11 mouse cellular contexts compared by ENCODE assay signal in genomic region chr6:128078508-128078907, GRCm38 (mm10).
DNase-seq lines count a peak whose midpoint lies in the region; ATAC-seq and TF ChIP-seq lines count a peak whose summit lies in the region.
"Had no signal": no experiment of that assay in that cellular context is flagged by ENCODE, and none has a peak within 500 bp of the region (broad histone marks: within the 10 kb centered on the region; RNA-seq: fewer than 3 reads in every experiment).

No protein-coding gene starts in this region.

- no peak overlapping the region for H3K4me3 ChIP-seq in heart, adult 2 months
- no peak overlapping the region for H3K4me3 ChIP-seq in neural tube, embryonic 15.5 days (replicated peaks)
- H3K4me3 ChIP-seq in limb, embryonic 10.5 days: no peak overlapping the region
- H3K4me3 ChIP-seq: forebrain, embryonic 10.5 days had no signal

- peak; percentile 49 to 51 for DNase-seq in heart, adult 2 months
- DNase-seq in heart, adult 8-10 months (ENCODE audit: low spot score): no peak
- peak; percentile 55 for DNase-seq in neural tube, embryonic 10.5 days (ENCODE audit: extremely low spot score, low spot score)
- peak; percentile 60 for DNase-seq in limb, embryonic 10.5 days (ENCODE audit: low spot score)
- no peak for DNase-seq in thymus, postnatal 36 days
- DNase-seq in urinary bladder, adult 2 months (ENCODE audit: low spot score): no peak
- DNase-seq: thymus, adult 2 months had no signal

- TF ChIP-seq EP300 in heart, adult 2 months (IDR thresholded peaks at IDR 0.05; ENCODE audit: insufficient read depth, low read depth, low read length): no peak

- no peaks in the 10 kb centered on the region for H3K36me3 ChIP-seq in heart, adult 2 months (ENCODE audit: control insufficient read depth, insufficient read depth, low read length)
- no peaks in the 10 kb centered on the region for H3K36me3 ChIP-seq in neural tube, embryonic 15.5 days
- peaks cover 12% of the 10 kb centered on the region for H3K36me3 ChIP-seq in limb, embryonic 10.5 days
- H3K36me3 ChIP-seq: forebrain, embryonic 10.5 days had no signal

- intact Hi-C loops in heart, adult 2 months (cut with DNase I): no loop called here

- H3K4me1 ChIP-seq in heart, adult 2 months (ENCODE audit: control insufficient read depth, insufficient read depth, low read length): peaks cover 18% of the 10 kb centered on the region
- H3K4me1 ChIP-seq in neural tube, embryonic 15.5 days: peaks cover 33% of the 10 kb centered on the region
- H3K4me1 ChIP-seq in limb, embryonic 10.5 days: peaks cover 79% of the 10 kb centered on the region

- no peak overlapping the region for H3K4me2 ChIP-seq in neural tube, embryonic 15.5 days
- H3K4me2 ChIP-seq: hindbrain, embryonic 14.5 days had no signal

- H3K27ac ChIP-seq in heart, adult 2 months: no peak overlapping the region
- no peak overlapping the region for H3K27ac ChIP-seq in neural tube, embryonic 15.5 days (replicated peaks)
- H3K27ac ChIP-seq in limb, embryonic 10.5 days: peak overlapping the region; percentile 72
- H3K27ac ChIP-seq: forebrain, embryonic 10.5 days; hindbrain, embryonic 14.5 days had no signal

- no peak for TF ChIP-seq POLR2A in heart, adult 2 months (IDR thresholded peaks at IDR 0.05; ENCODE audit: insufficient read depth, low read depth, low read length)

- H3K27me3 ChIP-seq in heart, adult 2 months (ENCODE audit: control insufficient read depth, insufficient read depth, low read length): no peaks in the 10 kb centered on the region
- H3K27me3 ChIP-seq in neural tube, embryonic 15.5 days (replicated peaks): no peaks in the 10 kb centered on the region
- no peaks in the 10 kb centered on the region for H3K27me3 ChIP-seq in limb, embryonic 10.5 days (ENCODE audit: low read depth, poor library complexity, severe bottlenecking)

- TF ChIP-seq CTCF in heart, adult 2 months (IDR thresholded peaks at IDR 0.05): no peak

- H3K9me3 ChIP-seq in neural tube, embryonic 15.5 days (replicated peaks): no peaks in the 10 kb centered on the region
- H3K9me3 ChIP-seq in limb, embryonic 10.5 days (replicated peaks): no peaks in the 10 kb centered on the region
- H3K9me3 ChIP-seq: forebrain, embryonic 10.5 days had no signal

- no peak overlapping the region for H3K9ac ChIP-seq in heart, adult 2 months (ENCODE audit: low read depth, low read length)
- H3K9ac ChIP-seq in neural tube, embryonic 15.5 days (replicated peaks): no peak overlapping the region
- H3K9ac ChIP-seq: hindbrain, embryonic 14.5 days had no signal

- H3K79me2 ChIP-seq in heart, adult 2 months (replicated peaks; ENCODE audit: control insufficient read depth, insufficient read depth, low read length): peaks cover 2% of the 10 kb centered on the region; the same call in 1 of the 2 replicates

- ATAC-seq in neural tube, embryonic 15.5 days (ENCODE audit: low FRiP score): no peak
- ATAC-seq in inflammation-experienced regulatory T-cells, adult 6 months: no peak

- WGBS in heart, adult 2 months: 51% methylated on average over 4 of the region's 4 CpGs
- WGBS in neural tube, embryonic 15.5 days: 62% methylated on average over 4 of the region's 4 CpGs
- 27% methylated on average over 4 of the region's 4 CpGs for WGBS in limb, embryonic 10.5 days

Comparison
In these comparisons a context has a peak if more than half of its experiments do, and no peak if none do; other contexts are left out.
1. DNase-seq: peak in heart, adult 2 months (2 of 2), neural tube, embryonic 10.5 days (single experiment) and limb, embryonic 10.5 days (single experiment); none in heart, adult 8-10 months (single experiment), thymus, postnatal 36 days (0 of 2) and urinary bladder, adult 2 months (single experiment).